Mouse (Mus musculus) adrenal gland, postnatal 25 days (tissue): ENCODE measurements at regions not wholly inside any gene's neighbourhood (a gene's known extent, or its start where the extent isn't known, plus 50 kb on each side); places are given as distances from the start of the nearest gene placed in this dataset.
"Not testable (repeated sequence)": the region's sequence is repeated elsewhere in the genome, so short reads cannot be mapped to it uniquely, and the experiment has no call there.

Source experiments
- DNase-seq: peaks from one replicate; pipeline ENCODE4 v3.0.0; 2021; ENCODE audit warnings: mixed read lengths

DNA sequence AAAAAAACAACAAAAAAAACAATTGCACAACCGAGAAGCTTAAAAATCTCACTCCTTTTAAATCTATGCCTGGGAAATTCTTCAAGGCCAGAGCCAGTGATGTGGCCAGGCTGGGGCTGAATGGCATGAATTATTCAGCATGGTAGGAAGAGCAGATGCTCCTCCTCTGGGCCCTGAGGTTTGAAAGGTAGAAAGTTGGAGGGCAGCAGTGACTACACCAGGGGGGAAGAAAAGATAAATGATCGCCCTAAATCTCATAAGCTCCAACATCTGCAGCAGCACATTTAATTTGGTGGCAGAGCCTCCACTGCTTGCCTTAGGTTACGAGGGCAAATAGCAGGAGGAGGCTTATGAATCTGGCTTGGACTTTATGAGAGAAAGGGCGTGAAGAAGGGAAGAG is 455.1 kb downstream of the Cbln4 start:
- no peak for DNase-seq

DNA sequence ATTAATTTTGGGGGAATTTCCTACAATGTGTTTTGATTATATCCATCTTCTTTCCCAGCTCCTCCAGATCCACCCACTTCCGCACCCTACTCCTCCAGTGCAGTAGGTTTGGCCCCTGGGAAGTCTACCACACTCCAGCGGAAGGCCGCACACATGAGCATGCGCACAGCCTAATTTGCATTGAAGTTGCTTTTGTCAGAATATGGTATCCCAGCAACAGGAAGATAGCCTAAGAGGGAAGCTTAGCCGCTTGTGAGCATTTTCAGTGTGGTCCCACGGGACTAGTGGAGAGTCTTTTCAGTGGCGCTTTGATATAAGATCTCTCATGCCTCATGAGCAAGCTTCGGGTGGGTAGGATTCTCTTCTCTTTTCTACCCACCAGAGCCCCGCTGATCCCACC is 455.6 kb downstream of the Cbln4 start:
- DNase-seq = no peak

DNA sequence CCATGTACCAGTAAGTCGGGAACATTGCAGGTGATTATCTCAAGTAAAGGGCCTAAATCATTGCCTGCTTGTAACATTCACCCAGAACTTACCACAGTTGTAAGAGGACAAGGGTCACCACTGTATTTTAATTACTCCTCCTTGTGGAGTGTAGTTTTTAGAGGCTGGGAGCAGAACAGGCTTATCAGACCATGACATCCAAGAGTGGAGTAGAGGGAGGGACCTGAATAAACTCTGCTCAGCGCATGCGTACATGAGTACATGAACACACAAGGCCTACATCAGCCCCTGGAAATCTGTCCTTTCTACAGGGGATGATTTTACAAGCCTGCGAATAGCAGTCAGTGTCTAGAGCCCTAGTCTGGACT is 456.4 kb downstream of the Cbln4 start:
- no peak for DNase-seq

DNA sequence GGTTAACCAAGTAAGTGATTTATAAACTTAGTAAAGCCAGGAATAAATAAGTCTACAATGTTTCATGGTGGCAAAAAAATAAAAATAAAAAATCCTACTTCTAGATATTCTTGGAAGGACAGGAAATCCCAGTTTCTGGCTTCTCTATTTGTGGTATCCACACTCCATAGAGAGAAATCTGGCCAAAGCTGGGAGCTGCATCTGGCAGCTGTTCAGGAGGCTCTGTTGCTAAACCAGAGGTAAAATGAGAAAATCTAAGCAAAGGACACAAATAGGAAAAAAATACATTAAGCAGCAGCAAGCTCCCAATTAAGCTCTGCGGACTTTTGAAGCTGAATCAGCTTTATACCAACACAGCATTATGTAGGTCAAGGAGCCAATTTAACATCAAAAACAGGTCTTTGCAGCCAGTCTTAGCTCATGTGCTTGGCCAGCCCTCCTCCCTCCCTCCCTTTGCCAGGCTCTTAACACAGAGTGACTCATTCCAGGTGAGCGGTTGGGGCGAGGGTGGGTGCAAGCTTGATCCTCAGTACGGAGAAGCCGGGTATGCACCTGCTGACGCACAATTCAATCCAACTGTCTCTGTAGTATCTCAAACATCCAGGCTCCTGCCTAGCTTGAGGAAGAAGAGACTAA is 456.9 kb downstream of the Cbln4 start:
- DNase-seq = no peak

GRCm38 (mm10) chr2:171574360-171574759 is 468.9 kb downstream of the Cbln4 start:
- DNase-seq = no peak

DNA sequence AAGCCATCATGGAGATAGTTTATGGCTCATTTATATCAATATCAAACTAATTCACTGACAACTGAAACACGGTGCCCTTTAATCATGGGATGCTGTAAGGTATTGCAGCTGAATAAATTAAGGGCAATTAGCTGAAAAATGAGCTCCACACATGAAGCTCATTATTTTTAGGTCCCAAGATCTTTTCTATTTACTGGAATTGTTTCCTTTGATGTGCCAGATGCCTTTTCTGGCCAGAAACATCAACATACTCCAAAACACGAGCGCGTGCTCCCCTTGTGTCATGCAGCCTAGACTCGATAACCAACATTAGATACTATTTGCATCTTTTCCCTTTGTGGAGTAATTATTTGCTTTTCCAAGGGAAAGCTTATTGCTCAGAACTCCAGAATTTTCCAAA is 480.6 kb downstream of the Cbln4 start:
- no peak for DNase-seq

- not testable (repeated sequence) for DNase-seq
These were observed 500.5 kb downstream of the Cbln4 start for GRCm38 (mm10) chr2:171542768-171543167.

GRCm38 (mm10) chr2:171514876-171515275 is 528.4 kb downstream of the Cbln4 start:
- no peak for DNase-seq

DNA sequence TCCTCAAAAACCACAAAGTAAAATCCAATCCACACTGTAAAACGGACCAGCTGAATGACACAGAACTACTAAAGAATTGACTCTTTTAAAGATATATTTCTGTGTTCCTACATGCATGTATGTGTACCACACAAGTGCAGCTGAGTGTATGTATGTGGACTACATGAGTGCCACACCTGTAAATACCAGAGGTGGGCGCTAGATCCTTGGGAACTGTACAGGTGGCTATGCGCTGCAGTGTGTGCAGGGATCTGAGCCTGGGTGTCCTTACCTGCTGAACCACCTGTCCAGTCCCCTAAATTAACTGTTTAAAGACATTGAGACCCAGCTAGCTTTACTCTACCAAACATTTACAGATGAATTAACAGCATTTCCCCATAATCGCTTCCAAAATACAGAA is 546.6 kb downstream of the Cbln4 start:
- DNase-seq = no peak

DNA sequence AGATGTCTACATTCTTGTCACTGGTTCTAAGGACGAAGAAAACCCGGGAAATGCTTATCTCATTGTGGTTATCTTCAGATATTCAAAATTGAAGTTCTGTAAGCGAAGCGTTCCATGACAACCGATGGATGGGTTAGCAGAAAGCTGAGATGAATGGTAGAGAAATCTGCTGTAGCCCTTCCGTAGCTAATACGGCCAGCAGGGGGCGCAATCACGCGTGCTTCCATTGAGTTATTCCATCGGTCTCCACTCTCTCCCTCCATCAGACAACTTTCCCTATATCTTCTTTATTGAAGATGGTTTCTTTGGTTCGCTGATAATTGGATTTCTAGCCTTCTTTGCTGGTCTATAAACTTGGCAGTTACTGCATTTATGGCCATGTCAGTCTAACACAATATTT is 549.5 kb downstream of the Cbln4 start:
- DNase-seq = peak; percentile 74

- DNase-seq = no peak
These were observed 556.0 kb downstream of the Cbln4 start for GRCm38 (mm10) chr2:171487284-171487683.

- no peak for DNase-seq
These were observed 590.0 kb downstream of the Cbln4 start for GRCm38 (mm10) chr2:171453241-171453640.

- no peak for DNase-seq
These were observed 637.2 kb downstream of the Cbln4 start for GRCm38 (mm10) chr2:171406057-171406456.

GRCm38 (mm10) chr2:171388936-171389335 is 654.3 kb downstream of the Cbln4 start:
- no peak for DNase-seq

DNA sequence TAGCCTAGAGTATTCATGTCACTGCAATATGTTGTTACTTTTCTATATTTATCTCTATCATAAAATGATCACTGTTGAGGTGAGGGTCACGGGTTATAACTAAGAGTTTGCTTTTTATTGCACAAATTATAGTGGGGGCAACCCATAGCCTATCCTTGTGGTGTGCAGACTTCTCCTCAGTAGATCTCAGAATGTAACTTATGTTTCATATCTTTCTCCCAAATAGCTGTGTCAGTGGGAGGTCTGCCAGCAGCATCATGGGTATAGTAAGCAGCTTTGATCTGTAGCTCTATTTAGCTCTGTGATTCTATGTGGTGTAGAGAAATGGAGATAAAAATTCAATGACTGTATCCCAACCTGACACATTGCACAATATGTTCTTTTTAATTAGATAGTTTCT is 641.9 kb downstream of the Dok5 start:
- no peak for DNase-seq

GRCm38 (mm10) chr2:171373016-171373415 is 641.4 kb downstream of the Dok5 start:
- DNase-seq = no peak

DNA sequence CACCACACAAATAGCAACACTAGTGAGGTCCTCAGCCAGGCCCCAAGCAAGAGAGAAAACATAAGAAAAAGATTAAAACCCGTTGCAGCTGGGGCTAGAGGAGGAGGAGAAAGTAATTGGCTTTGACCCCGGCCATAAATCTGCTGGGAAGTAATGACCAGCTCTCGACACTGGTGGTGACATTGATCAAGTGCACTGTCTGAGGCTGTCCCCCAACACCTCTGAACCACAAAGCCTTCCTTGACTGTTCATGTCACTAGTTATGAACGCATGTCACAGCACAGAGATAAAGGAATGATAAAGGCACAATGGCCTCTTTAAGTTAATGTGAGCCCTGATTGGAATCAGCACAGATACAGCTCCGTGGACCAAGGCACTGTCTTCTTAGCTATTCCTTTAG is 640.1 kb downstream of the Dok5 start:
- DNase-seq = no peak

- no peak for DNase-seq
These were observed 633.9 kb downstream of the Dok5 start for GRCm38 (mm10) chr2:171365553-171365952.

- DNase-seq = no peak
These were observed 633.0 kb downstream of the Dok5 start for GRCm38 (mm10) chr2:171364621-171365020.

GRCm38 (mm10) chr2:171363381-171363780 is 631.8 kb downstream of the Dok5 start:
- no peak for DNase-seq

GRCm38 (mm10) chr2:171358071-171358760 is 626.6 kb downstream of the Dok5 start:
- no peak for DNase-seq

DNA sequence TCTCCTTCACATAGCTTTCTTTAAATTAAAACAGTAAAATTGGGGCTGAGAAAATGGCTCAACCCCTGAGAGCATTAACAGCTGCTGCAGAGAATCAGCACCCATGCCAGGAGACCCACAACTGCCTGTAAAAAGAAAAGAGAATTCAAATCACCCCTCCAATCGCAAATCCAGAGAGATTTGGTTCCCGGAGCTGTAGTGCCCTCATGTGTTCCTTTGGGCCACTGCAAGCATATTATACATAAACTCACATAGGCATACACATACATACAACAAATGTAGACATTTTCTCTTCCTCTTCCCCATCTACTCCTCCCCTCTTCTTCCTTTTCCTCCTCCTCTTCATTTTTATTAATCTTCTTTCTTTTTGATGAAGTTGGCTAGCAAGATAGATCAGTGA is 616.5 kb downstream of the Dok5 start:
- DNase-seq = no peak

- DNase-seq = no peak
These were observed 602.5 kb downstream of the Dok5 start for GRCm38 (mm10) chr2:171333816-171334757.
